Mouse (Mus musculus) kidney, postnatal 4 days (tissue): ENCODE results near the gene Fam196b.

Experiments used
- DNase-seq, 2 experiments: peaks; one replicate each; pipeline ENCODE4 v3.0.0; 2021; ENCODE audit warnings: mixed read lengths in 2 of 2

The Fam196b gene

DNA sequence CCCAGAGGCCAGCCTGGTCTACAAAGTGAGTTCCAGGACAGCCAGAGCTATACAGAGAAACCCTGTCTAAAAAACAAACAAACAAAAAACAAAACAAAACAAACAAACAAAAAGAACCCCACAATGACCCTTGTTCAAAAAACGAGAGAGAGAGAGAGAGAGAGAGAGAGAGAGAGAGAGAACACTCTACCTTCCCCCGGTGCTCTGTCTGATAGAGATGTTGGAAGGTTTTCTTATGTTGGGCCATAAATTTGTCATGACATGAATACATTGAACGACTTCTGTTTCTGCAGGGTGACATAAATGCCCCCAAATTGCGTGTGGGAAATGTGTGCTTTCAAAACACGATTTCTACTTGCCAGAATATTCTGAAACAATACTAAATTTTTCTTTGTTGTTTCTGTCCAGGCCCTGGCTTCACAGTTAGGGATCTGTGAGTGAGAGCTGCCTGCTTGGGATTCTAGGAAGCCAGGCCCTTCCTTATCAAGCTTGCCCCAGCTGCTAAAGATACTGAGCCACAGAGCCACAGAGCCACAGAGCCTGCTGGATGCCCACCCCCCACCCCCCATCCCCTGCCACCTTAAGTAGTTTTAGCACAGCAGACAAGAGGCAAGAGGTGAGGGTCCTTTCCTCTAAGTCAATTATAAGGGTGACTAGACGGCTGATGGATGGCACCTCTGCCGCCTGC lies 17.9 kb downstream of the Fam196b start:
- DNase-seq, result no peak

GRCm38 (mm10) chr11:34337907-34338306 lies 23.3 kb downstream of the Fam196b start:
- DNase-seq, result no peak

GRCm38 (mm10) chr11:34339693-34340092 lies 25.1 kb downstream of the Fam196b start:
- no peak for DNase-seq

- DNase-seq, result no peak
These were observed 29.2 kb downstream of the Fam196b start for GRCm38 (mm10) chr11:34343742-34344307.

GRCm38 (mm10) chr11:34344310-34344709 lies 29.7 kb downstream of the Fam196b start:
- no peak for DNase-seq

DNA sequence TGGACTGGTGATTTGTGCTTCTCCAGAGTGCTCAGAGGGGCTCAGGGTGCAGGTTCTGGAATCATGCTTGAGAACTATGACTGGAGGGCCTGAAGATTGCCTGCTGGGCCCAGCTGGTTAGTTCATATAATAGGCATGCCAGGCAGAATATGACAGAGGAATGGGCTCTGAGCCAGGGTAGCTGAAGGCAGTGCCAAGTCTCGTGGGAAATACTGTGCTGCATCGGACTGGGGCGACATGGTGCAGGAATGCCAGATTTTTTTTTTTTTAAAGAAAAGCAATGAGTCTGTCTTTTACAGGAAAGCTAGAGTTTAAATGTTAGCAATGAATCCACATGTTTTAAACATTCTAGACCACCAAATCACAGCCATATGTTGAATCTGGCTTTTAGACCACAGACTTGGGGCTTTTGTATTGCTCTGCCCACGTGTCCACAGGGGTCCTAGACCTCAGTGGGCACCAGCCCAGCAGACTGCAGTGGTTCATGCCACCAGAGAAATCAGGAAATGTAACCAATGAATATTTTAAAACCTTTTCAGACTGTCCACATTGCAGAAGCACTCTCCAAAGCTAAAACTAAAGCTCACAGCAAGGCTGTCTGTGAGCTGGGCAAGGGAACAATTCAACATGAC lies 33.8 kb downstream of the Fam196b start:
- peak; percentile 12 to 21 for DNase-seq

GRCm38 (mm10) chr11:34349453-34350056 lies 34.9 kb downstream of the Fam196b start:
- no peak for DNase-seq

GRCm38 (mm10) chr11:34355406-34355805 lies 40.8 kb downstream of the Fam196b start:
- peak; percentile 46 to 53 for DNase-seq

GRCm38 (mm10) chr11:34356109-34356508 lies 41.5 kb downstream of the Fam196b start:
- DNase-seq, result no peak

DNA sequence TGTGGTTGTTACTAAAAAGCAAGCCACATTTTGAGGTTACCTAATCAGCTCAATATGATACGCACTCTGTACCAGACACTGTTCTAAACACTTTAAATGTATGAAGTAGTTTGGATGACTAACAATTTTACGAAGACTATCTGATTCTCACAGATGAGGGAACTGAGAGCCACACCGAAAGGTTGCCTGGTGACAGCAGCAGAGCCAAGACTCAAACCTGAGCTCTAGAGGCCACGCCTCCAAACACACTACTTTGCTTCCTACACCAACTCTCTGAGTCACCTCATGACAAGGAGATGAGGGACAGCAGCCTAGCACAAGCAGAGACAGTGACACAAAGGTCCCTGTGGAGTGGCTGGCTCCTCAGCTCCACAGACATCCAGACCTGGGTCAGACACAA lies 57.6 kb downstream of the Fam196b start:
- no peak for DNase-seq

DNA sequence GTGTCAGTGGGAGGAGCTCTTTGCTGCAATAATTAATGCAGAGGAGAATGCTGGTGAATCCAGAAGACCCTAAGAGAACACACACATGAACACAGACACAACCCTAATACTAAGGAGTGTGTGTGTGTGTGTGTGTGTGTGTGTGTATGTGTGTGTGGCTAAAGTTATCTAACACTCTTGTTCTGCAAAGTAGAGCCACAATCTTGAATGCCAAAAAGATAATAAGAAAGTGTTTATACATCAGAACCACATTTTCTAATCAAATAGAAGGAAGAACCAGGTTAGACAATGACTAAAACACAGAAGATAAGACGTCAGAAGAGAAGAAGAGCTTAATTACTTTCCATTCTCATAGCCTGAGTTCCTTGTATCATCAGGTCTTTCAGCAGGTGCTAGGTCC lies 60.9 kb downstream of the Fam196b start:
- DNase-seq, result no peak

DNA sequence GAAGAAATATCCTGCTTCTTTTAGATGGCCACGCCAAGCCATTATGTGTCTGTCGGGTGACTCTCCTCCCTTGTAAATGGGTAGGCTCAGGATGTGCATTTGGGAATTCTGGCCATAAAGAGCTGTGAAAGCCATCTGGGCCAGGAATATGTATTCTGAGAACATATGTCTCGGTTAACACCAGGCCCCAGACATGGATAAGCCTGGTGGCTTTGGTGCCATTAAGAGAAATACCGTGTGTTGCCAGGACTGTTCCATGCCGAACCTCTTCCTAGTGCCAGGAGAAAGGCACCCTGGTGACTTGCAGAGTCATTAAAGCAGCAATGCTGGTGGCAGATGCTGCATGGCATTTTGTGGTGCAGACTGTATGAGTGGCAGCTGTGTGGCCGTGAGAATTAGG lies 63.0 kb downstream of the Fam196b start:
- no peak for DNase-seq

DNA sequence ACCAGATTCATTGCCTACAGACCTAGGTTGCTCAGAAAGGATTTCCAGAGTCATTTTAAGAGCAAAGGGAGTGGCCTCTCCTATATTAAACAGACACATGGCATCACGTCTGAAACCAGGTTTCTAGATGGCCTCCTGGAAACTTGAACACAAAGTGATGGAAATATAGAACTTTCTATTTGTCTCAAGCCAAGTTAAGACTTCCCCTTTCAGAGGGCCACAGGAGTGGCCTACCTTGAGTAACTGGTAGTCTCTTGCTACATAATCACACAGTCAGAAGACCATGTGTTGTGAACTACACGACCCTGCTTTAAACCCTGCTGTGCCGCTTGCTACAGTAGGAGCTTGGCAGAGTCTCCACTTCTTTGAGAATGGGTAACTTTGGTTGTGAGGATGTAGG lies 68.9 kb downstream of the Fam196b start:
- DNase-seq, result no peak

DNA sequence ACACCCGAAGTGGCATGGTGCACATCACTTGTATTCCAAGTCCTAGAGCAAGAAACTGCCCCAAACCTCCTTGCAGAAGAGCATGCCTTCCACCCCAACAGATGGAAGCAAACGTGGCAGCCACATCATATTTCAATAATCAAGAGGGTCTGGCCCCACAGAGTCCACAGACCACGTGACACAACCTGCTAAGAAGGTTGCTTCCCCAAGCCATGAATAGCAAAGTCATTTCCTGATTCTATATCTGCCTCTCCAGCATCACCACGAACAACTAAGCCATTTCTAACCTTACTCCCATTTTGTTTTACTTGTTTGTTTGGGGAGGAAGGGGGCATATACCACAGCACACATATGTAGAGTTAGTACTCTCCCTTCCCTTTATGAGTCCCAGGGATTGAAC lies 69.6 kb downstream of the Fam196b start:
- no peak for DNase-seq

DNA sequence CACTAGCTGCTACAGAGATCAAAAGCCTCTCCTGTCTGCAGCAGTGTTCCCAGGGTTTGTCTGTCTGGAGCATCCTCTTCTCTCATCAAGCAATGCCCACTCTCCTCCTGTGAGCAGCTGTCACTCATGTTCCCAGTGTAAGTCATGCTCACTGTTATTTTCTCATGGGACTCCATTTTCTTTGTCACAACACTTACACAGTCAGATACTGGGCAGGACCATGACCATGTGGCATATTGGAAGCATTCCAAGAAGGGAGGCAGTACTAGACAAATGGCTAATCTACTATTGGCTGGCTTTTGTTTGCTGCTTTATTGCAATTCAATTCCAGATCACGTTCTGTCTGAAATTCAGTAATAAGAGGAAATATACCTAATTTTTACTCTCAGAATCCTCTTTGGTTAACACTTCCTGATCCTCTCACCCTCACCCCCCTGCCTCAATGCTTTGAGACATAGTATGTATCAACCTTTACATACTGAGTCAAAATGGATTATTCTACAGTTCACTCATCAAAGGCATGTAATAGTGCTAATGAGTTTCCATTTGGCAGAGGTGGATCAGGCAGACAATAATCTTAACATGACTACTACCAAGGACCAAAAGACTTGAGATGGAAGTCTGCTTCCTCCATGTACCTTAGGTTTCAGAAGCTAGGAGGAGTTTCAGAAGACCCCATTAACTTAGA lies 70.5 kb downstream of the Fam196b start:
- no peak for DNase-seq

DNA sequence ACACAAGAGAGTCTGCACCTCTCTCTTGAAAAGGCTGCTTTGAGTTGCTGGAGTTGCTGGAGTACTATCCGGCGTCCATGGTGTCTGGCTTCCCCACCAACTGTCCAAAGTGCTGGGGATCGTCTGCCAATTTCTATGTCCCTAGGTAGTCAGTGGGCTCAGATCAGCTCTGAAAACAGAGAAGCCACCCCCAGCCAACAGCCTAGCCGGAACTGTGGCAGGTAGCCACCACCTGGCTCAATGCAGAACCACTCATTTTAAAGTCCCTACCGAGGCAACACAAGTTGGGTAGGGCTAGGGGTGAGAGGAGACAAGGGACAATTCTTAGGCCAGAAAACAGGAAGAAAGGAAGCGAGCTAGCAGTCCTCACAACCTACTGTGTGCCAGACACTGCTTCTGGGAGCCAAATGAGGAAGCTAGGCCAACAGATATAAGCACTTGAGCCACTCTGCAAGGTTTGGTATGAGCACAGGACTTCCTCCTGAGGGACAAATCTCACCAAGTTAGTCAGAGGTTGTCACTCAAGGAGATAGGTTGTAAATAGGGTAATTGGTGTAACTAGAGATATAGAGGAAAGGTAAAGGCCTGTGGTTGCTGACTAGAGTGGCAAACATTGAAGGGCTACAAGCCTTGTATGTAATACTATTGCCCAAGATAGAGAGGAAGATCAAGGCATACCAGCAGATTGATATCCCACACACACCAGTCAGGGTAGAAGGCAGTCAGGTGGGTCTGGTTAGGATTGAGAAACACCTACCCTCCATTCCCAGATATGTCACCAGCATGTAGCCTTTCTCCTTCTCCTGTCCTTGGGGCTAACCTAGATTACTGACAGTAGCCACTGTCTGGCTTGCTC lies 74.9 kb downstream of the Fam196b start:
- no peak for DNase-seq

GRCm38 (mm10) chr11:34392105-34392504 lies 77.5 kb downstream of the Fam196b start:
- no peak for DNase-seq

GRCm38 (mm10) chr11:34395802-34396201 lies 81.2 kb downstream of the Fam196b start:
- DNase-seq, result no peak

DNA sequence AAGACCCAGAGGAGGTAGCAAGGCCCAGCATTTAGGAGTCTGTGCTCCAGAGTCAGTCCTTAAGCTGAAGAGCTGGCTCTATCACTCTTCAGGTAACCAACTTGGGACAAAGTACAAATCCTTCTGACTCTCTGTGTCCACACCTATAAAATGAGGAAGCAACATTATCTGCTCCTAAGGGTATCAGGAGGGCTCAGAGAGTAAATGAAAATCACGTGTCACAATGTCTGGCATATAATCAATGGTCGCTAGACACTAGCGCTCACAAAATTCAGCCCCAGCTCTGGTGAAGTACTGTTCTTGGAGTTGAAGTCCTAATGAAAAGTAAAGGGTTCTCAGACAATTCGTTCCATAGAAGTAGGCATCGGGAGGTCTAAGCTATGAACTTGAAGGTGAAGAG lies 83.0 kb downstream of the Fam196b start:
- no peak for DNase-seq

GRCm38 (mm10) chr11:34398555-34398954 lies 83.9 kb downstream of the Fam196b start:
- DNase-seq, result no peak

GRCm38 (mm10) chr11:34401343-34401742 lies 86.7 kb downstream of the Fam196b start:
- DNase-seq, result no peak

- no peak for DNase-seq
These were observed 90.7 kb downstream of the Fam196b start for GRCm38 (mm10) chr11:34405311-34405710.
